In the genomic region with DNA sequence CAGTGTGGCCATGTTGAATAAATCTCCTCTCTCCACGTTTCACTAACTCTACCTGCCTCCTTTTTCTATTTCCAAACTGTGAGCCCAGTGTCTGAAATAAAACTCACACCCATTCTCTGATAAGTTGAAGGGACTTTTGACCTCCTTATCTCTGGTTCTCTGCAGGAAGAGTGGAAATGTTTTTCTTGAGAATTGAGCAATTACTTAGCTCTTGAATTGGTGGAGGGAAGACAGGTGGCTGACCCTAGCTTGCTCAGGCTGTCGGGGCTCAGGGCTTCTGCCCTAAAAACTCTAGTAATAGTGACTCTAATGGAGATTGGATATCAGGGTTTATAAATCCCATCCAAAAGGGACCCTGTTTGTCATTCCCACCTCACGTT, we compare ENCODE assay signal across 21 mouse cellular contexts.
DNase-seq lines count a peak whose midpoint lies in the region; ATAC-seq and TF ChIP-seq lines count a peak whose summit lies in the region.
"Had no signal": no experiment of that assay in that cellular context is flagged by ENCODE, and none has a peak within 500 bp of the region (broad histone marks: within the 10 kb centered on the region; RNA-seq: fewer than 3 reads in every experiment).

No protein-coding gene starts in this region.

- H3K4me1 ChIP-seq in heart, adult 2 months (ENCODE audit: control insufficient read depth, insufficient read depth, low read length): peaks cover 35% of the 10 kb centered on the region
- H3K4me1 ChIP-seq in kidney, embryonic 16.5 days (ENCODE audit: insufficient read depth, low read length): peaks cover 62% of the 10 kb centered on the region
- peaks cover 63% of the 10 kb centered on the region; the same call in 1 of the 2 replicates for H3K4me1 ChIP-seq in lung, postnatal 0 days (ENCODE audit: insufficient read depth, low read depth, low read length)
- peaks cover 39% of the 10 kb centered on the region for H3K4me1 ChIP-seq in hindbrain, embryonic 13.5 days (replicated peaks)

- no peak for TF ChIP-seq POLR2A in heart, adult 2 months (IDR thresholded peaks at IDR 0.05; ENCODE audit: insufficient read depth, low read depth, low read length)

- WGBS in heart, adult 2 months: 67% methylated on average over 3 of the region's 3 CpGs
- 47% methylated on average over 3 of the region's 3 CpGs for WGBS in kidney, embryonic 16.5 days
- 50% methylated on average over 3 of the region's 3 CpGs for WGBS in lung, postnatal 0 days
- WGBS in hindbrain, embryonic 13.5 days: 85% methylated on average over 3 of the region's 3 CpGs

- no peaks in the 10 kb centered on the region for H3K9me3 ChIP-seq in kidney, embryonic 16.5 days (ENCODE audit: low read length)
- H3K9me3 ChIP-seq in lung, postnatal 0 days (ENCODE audit: low read length): no peaks in the 10 kb centered on the region
- H3K9me3 ChIP-seq in hindbrain, embryonic 13.5 days: no peaks in the 10 kb centered on the region
- H3K9me3 ChIP-seq: hindbrain, embryonic 10.5 days; limb, embryonic 10.5 days; liver, embryonic 13.5 days had no signal

- TF ChIP-seq CTCF in heart, adult 2 months (IDR thresholded peaks at IDR 0.05): no peak
- no peak for TF ChIP-seq CTCF in lung, postnatal 0 days (IDR thresholded peaks at IDR 0.05)

- no peaks in the 10 kb centered on the region for H3K27me3 ChIP-seq in heart, adult 2 months (ENCODE audit: control insufficient read depth, insufficient read depth, low read length)
- H3K27me3 ChIP-seq in kidney, embryonic 16.5 days (ENCODE audit: insufficient read depth, low read length): no peaks in the 10 kb centered on the region
- no peaks in the 10 kb centered on the region for H3K27me3 ChIP-seq in lung, postnatal 0 days (replicated peaks; ENCODE audit: insufficient read depth, low read length)
- H3K27me3 ChIP-seq in hindbrain, embryonic 13.5 days: no peaks in the 10 kb centered on the region
- H3K27me3 ChIP-seq: liver, embryonic 13.5 days; Patski had no signal

- intact Hi-C loops in heart, adult 2 months (cut with DNase I): no loop called here
- intact Hi-C loops in heart, postnatal 25 days (cut with DNase I): no loop called here

- H3K36me3 ChIP-seq in heart, adult 2 months (ENCODE audit: control insufficient read depth, insufficient read depth, low read length): peaks cover 57% of the 10 kb centered on the region
- H3K36me3 ChIP-seq in kidney, embryonic 16.5 days (ENCODE audit: insufficient read depth, low read length): peaks cover 5% of the 10 kb centered on the region; the same call in 1 of the 2 replicates
- H3K36me3 ChIP-seq in lung, postnatal 0 days (ENCODE audit: insufficient read depth, low read length): no peaks in the 10 kb centered on the region
- no peaks in the 10 kb centered on the region for H3K36me3 ChIP-seq in hindbrain, embryonic 13.5 days
- H3K36me3 ChIP-seq: limb, embryonic 10.5 days; liver, embryonic 13.5 days had no signal

- no peak for DNase-seq in heart, adult 2 months
- no peak for DNase-seq in heart, postnatal 25 days (ENCODE audit: low spot score)
- no peak for DNase-seq in kidney, postnatal 4 days
- DNase-seq in lung, postnatal 0 days (ENCODE audit: low spot score): peak; percentile 52
- no peak for DNase-seq in lung, postnatal 25 days (ENCODE audit: low spot score)
- DNase-seq in adrenal gland, postnatal 14 days: no peak
- DNase-seq: adrenal gland, adult 8-10 months; cerebellum, adult 9-11 months; gastrocnemius, postnatal 25 days; liver, embryonic 13.5 days; thymus, adult 2 months had no signal

- H3K4me3 ChIP-seq in heart, adult 2 months: no peak overlapping the region
- H3K4me3 ChIP-seq in kidney, embryonic 16.5 days (ENCODE audit: low read length): no peak overlapping the region
- H3K4me3 ChIP-seq in lung, postnatal 0 days (ENCODE audit: low read depth, low read length): no peak overlapping the region
- H3K4me3 ChIP-seq in hindbrain, embryonic 13.5 days: no peak overlapping the region
- H3K4me3 ChIP-seq: hindbrain, embryonic 10.5 days; limb, embryonic 10.5 days; liver, embryonic 13.5 days had no signal

- peaks cover 3% of the 10 kb centered on the region; the same call in 1 of the 2 replicates for H3K79me2 ChIP-seq in heart, adult 2 months (replicated peaks; ENCODE audit: control insufficient read depth, insufficient read depth, low read length)

- ATAC-seq in kidney, embryonic 16.5 days (ENCODE audit: low FRiP score, low TSS enrichment): no peak
- 0 out of 2 replicates have a peak, but pooled peaks have one; percentile 1 for ATAC-seq in lung, postnatal 0 days
- ATAC-seq in hindbrain, embryonic 13.5 days (ENCODE audit: low FRiP score): no peak
- ATAC-seq: CD4-positive, CD25-positive, alpha-beta regulatory T cell, adult 4 months; forebrain, embryonic 14.5 days; Patski had no signal

- H3K9ac ChIP-seq in heart, adult 2 months (ENCODE audit: low read depth, low read length): no peak overlapping the region
- H3K9ac ChIP-seq in kidney, embryonic 16.5 days (replicated peaks; ENCODE audit: low read length): no peak overlapping the region
- no peak overlapping the region for H3K9ac ChIP-seq in lung, postnatal 0 days (replicated peaks; ENCODE audit: low read depth)
- H3K9ac ChIP-seq in hindbrain, embryonic 13.5 days: no peak overlapping the region
- H3K9ac ChIP-seq: liver, embryonic 13.5 days had no signal

- peak overlapping the region; percentile 88; the same call in 1 of the 2 replicates for H3K27ac ChIP-seq in heart, adult 2 months
- peak overlapping the region; percentile 88 for H3K27ac ChIP-seq in kidney, embryonic 16.5 days (ENCODE audit: low read length)
- peak overlapping the region; percentile 39 for H3K27ac ChIP-seq in lung, postnatal 0 days (ENCODE audit: low read length)
- no peak overlapping the region for H3K27ac ChIP-seq in hindbrain, embryonic 13.5 days
- H3K27ac ChIP-seq: hindbrain, embryonic 10.5 days; limb, embryonic 10.5 days; liver, embryonic 13.5 days; macrophage had no signal

- H3K4me2 ChIP-seq in kidney, embryonic 16.5 days (replicated peaks; ENCODE audit: low read depth, low read length): no peak overlapping the region
- H3K4me2 ChIP-seq in lung, postnatal 0 days (replicated peaks; ENCODE audit: low read depth, low read length): peak overlapping the region; percentile 4
- no peak overlapping the region for H3K4me2 ChIP-seq in hindbrain, embryonic 13.5 days
- H3K4me2 ChIP-seq: heart, embryonic 11.5 days; liver, embryonic 13.5 days; midbrain, embryonic 11.5 days had no signal

- TF ChIP-seq EP300 in heart, adult 2 months (IDR thresholded peaks at IDR 0.05; ENCODE audit: insufficient read depth, low read depth, low read length): no peak
- peak; percentile 65 for TF ChIP-seq EP300 in lung, postnatal 0 days (IDR thresholded peaks at IDR 0.05)
